Mouse (Mus musculus): ENCODE measurements around the gene Hibadh. TPM values are rescaled to one million over a fixed set of nuclear protein-coding genes. Genes with fewer than 3 reads are reported as not detected.
A peak's percentile ranks its signal among the peaks of the same experiment; 100 is the strongest.

The Hibadh gene
- polyA plus RNA-seq, 1 experiment from 2014 or later = 151 TPM

DNA sequence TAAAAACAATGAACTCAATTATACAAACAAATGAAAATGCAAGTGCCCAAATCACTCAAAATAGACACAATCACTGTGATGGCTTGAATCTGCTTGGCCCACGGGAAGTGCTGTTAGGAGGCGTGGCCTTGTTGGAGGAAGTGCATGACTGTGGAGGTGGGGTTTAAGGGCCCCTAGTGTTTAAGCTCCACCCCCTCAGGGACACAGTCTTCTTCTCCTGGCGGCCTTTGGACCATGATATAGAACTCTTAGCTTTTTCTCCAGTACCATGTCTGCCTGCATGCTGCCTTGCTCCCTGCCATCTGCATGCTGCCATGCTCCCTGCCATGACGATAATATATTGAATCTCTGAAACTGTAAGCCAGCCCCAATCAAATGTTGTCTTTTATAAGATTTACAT, 77.2 kb downstream of the Hibadh start:
- no peak overlapping the region for H3K9ac ChIP-seq (ENCODE audit: low read depth, low read length)

DNA sequence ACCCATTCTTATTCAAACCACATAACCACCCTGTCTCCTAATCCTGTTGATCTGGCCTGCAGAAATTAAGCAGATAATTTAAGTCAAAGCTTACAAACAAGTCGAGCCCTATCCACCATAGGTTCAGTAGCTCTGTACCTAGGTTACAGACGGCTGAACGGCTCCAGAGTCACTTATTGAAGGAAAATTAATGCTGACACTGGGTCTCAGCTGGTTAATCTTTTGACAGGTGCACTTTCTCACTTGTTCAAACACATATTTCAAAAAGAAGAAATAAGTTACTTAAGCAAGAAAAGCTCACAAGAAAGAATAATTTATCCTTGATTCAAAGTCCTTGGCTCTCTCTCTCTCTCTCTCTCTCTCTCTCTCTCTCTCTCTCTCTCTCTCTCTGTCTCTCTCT, 81.1 kb downstream of the Hibadh start:
- Histone ChIP-seq H3K4me3 (ENCODE audit: low read length) (no peak overlapping the region), H3K4me2 (ENCODE audit: low read depth, low read length) (no peak overlapping the region), H3K9ac (ENCODE audit: low read depth, low read length) (no peak overlapping the region), H3K9me3 (ENCODE audit: control insufficient read depth, low read length) (no peaks in the 10 kb centered on the region), H3K27ac (ENCODE audit: low read length) (no peak overlapping the region), H3K4me1 (ENCODE audit: control insufficient read depth, insufficient read depth, low read length) (no peaks in the 10 kb centered on the region), H3K27me3 (replicated peaks; ENCODE audit: control insufficient read depth, insufficient read depth, low read length) (no peaks in the 10 kb centered on the region), H3K36me3 (ENCODE audit: control insufficient read depth, insufficient read depth, low read length) (no peaks in the 10 kb centered on the region)
- WGBS = 84% methylated on average over 3 of the region's 3 CpGs
- ATAC-seq = no peak

More for the DNA sequence above, 77.2 kb downstream of the Hibadh start:
- Histone ChIP-seq H3K27me3 (replicated peaks; ENCODE audit: control insufficient read depth, insufficient read depth, low read length) (no peaks in the 10 kb centered on the region), H3K36me3 (ENCODE audit: control insufficient read depth, insufficient read depth, low read length) (no peaks in the 10 kb centered on the region), H3K4me1 (ENCODE audit: control insufficient read depth, insufficient read depth, low read length) (no peaks in the 10 kb centered on the region), H3K9me3 (ENCODE audit: control insufficient read depth, low read length) (no peaks in the 10 kb centered on the region), H3K27ac (ENCODE audit: low read length) (no peak overlapping the region), H3K4me3 (ENCODE audit: low read length) (no peak overlapping the region), H3K4me2 (ENCODE audit: low read depth, low read length) (no peak overlapping the region)
- no peak for ATAC-seq
- WGBS = 88% methylated on average over 4 of the region's 4 CpGs

DNA sequence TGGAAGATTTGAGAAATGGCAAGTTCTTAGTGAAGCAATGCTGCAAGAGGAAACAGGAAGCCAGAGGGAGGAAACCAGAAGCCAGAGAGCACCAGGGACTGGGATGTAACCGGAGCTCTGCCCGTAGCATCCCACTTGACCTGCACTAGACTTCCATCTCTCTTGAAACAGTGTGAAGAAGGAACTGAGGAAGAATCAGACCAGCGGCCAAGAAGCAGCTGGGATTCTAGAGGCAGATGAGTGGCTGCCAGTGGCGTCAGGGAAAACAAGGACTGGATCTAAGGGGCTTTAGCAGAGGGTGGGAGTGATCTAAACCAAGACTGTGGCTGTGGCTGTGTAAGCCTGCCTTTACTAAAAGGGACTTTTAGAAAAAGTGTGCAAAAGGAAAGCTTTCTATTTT, 95.8 kb downstream of the Hibadh start:
- H3K4me1 ChIP-seq (ENCODE audit: control insufficient read depth, insufficient read depth, low read length) = no peaks in the 10 kb centered on the region
- H3K4me2 ChIP-seq (ENCODE audit: low read depth, low read length) = no peak overlapping the region
- no peak overlapping the region for H3K9ac ChIP-seq (ENCODE audit: low read depth, low read length)
- peaks cover 2% of the 10 kb centered on the region; the same call in 1 of the 2 replicates for H3K36me3 ChIP-seq (ENCODE audit: control insufficient read depth, insufficient read depth, low read length)
- peak; percentile 31; the same call in 1 of the 2 replicates for ATAC-seq
- H3K9me3 ChIP-seq (ENCODE audit: control insufficient read depth, low read length) = no peaks in the 10 kb centered on the region
- H3K27me3 ChIP-seq (replicated peaks; ENCODE audit: control insufficient read depth, insufficient read depth, low read length) = no peaks in the 10 kb centered on the region
- WGBS = 47% methylated on average over 4 of the region's 4 CpGs
- H3K27ac ChIP-seq (ENCODE audit: low read length) = no peak overlapping the region
- H3K4me3 ChIP-seq (ENCODE audit: low read length) = no peak overlapping the region

DNA sequence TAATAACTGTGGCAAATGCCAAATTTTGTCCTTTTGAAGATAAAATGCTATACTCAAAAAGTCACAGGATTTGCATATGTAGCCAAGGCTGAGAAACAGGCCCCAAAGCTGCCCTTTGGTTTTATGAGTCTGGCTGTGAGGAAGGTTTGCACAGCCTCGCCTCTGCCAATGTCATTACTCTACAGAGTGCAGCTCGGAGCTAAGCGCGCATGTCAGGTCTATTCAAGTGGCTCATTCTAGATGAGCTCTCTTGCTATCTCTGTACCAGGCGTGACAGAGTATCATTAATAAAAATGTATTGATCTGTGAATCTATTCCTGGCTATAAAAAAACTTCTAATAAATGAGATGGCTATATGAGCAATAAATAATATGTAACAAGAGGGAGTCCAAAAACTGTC, 97.7 kb downstream of the Hibadh start:
- H3K4me3 ChIP-seq (ENCODE audit: low read length) = no peak overlapping the region
- no peak overlapping the region for H3K4me2 ChIP-seq (ENCODE audit: low read depth, low read length)
- H3K4me1 ChIP-seq (ENCODE audit: control insufficient read depth, insufficient read depth, low read length) = no peaks in the 10 kb centered on the region
- no peaks in the 10 kb centered on the region for H3K27me3 ChIP-seq (replicated peaks; ENCODE audit: control insufficient read depth, insufficient read depth, low read length)
- no peak for ATAC-seq
- H3K9ac ChIP-seq (ENCODE audit: low read depth, low read length) = no peak overlapping the region
- H3K9me3 ChIP-seq (ENCODE audit: control insufficient read depth, low read length) = no peaks in the 10 kb centered on the region
- H3K36me3 ChIP-seq (ENCODE audit: control insufficient read depth, insufficient read depth, low read length) = peaks cover 3% of the 10 kb centered on the region
- WGBS = 68% methylated on average over 5 of the region's 5 CpGs
- H3K27ac ChIP-seq (ENCODE audit: low read length) = no peak overlapping the region

DNA sequence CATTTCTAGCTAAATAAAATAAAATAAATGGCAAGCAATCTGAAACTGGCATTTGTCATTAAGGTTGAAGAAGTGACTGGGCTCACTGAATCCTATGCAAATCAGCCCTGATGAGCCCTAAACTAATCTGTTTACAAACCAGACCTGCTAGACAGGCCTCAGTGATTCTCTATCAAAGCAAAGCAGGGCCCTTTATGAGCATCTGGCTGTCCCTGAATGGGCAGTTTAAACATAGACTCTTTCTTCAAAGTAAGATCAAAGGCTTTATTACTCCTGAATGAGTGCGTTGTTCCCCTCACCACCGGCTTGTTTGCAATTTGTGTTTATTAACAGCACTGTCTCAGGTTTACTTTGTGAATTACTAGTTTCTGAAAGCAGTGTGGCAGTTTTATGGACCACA, 100.3 kb downstream of the Hibadh start:
- WGBS = 20% methylated on average over 2 of the region's 2 CpGs
- Histone ChIP-seq H3K9me3 (ENCODE audit: control insufficient read depth, low read length) (no peaks in the 10 kb centered on the region), H3K27ac (ENCODE audit: low read length) (no peak overlapping the region), H3K4me3 (ENCODE audit: low read length) (no peak overlapping the region), H3K27me3 (replicated peaks; ENCODE audit: control insufficient read depth, insufficient read depth, low read length) (no peaks in the 10 kb centered on the region), H3K9ac (ENCODE audit: low read depth, low read length) (no peak overlapping the region), H3K4me2 (ENCODE audit: low read depth, low read length) (no peak overlapping the region), H3K4me1 (ENCODE audit: control insufficient read depth, insufficient read depth, low read length) (no peaks in the 10 kb centered on the region), H3K36me3 (ENCODE audit: control insufficient read depth, insufficient read depth, low read length) (peaks cover 5% of the 10 kb centered on the region; the same call in 1 of the 2 replicates)
- ATAC-seq = no peak

DNA sequence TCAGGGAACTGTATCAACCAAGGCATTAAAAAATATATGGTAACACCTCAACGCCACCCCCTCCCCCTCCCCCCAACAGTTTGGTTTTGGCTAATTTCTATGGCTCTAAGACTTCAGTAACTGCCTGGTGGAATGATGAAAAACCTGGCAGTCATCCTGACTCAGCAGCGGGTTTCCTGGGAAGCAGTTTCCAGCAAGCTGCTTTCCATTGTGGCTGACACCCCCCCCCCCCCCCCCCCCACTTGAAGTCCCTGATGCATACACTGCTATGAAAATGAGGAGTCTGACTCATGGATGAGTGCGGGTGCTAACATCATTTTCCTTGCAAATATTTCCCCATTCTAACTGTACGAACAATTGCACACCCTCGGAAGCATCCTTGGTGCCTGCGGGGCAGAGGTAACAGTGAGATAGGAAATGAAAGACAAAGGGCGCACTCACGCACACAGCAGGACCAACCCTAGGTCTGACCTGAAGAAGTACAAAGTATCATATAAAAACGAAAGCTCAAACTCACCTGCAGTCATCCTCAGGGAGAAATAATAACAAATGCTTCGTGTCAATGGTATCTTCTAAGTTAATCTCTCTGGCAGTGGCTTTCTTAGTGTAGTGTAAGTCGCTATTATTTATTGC, 105.0 kb downstream of the Hibadh start:
- no peak for ATAC-seq
- WGBS = 76% methylated on average over 11 of the region's 11 CpGs
- no peak overlapping the region for H3K27ac ChIP-seq (ENCODE audit: low read length)

DNA sequence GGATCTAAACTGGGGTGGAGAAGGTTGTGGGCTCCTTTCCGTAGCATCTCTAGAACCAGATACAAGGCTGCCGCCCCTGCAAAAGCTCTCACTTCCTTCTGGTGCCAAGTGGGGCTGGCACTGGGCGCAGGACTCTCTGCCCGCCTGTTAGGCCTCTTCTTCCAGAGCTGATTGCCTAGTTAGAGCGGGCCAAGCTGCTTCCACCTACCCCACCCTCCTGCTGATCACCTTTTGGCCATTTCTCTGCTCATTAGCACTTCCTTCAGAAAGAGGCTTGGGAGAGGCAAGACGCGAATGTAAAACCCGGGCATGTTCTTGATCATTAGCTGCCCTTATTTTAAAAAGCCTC, 108.1 kb downstream of the Hibadh start:
- Histone ChIP-seq H3K4me2 (ENCODE audit: low read depth, low read length) (no peak overlapping the region), H3K4me3 (ENCODE audit: low read length) (no peak overlapping the region), H3K4me1 (ENCODE audit: control insufficient read depth, insufficient read depth, low read length) (no peaks in the 10 kb centered on the region), H3K9me3 (ENCODE audit: control insufficient read depth, low read length) (no peaks in the 10 kb centered on the region), H3K27ac (ENCODE audit: low read length) (no peak overlapping the region), H3K36me3 (ENCODE audit: control insufficient read depth, insufficient read depth, low read length) (no peaks in the 10 kb centered on the region), H3K27me3 (replicated peaks; ENCODE audit: control insufficient read depth, insufficient read depth, low read length) (no peaks in the 10 kb centered on the region), H3K9ac (ENCODE audit: low read depth, low read length) (no peak overlapping the region)
- 88% methylated on average over 8 of the region's 8 CpGs for WGBS
- no peak for ATAC-seq

More for the DNA sequence above, 105.0 kb downstream of the Hibadh start:
- Histone ChIP-seq H3K4me2 (ENCODE audit: low read depth, low read length) (no peak overlapping the region), H3K9me3 (ENCODE audit: control insufficient read depth, low read length) (no peaks in the 10 kb centered on the region), H3K27me3 (replicated peaks; ENCODE audit: control insufficient read depth, insufficient read depth, low read length) (no peaks in the 10 kb centered on the region), H3K4me3 (ENCODE audit: low read length) (no peak overlapping the region), H3K4me1 (ENCODE audit: control insufficient read depth, insufficient read depth, low read length) (no peaks in the 10 kb centered on the region), H3K9ac (ENCODE audit: low read depth, low read length) (no peak overlapping the region), H3K36me3 (ENCODE audit: control insufficient read depth, insufficient read depth, low read length) (peaks cover 5% of the 10 kb centered on the region; the same call in 1 of the 2 replicates)

DNA sequence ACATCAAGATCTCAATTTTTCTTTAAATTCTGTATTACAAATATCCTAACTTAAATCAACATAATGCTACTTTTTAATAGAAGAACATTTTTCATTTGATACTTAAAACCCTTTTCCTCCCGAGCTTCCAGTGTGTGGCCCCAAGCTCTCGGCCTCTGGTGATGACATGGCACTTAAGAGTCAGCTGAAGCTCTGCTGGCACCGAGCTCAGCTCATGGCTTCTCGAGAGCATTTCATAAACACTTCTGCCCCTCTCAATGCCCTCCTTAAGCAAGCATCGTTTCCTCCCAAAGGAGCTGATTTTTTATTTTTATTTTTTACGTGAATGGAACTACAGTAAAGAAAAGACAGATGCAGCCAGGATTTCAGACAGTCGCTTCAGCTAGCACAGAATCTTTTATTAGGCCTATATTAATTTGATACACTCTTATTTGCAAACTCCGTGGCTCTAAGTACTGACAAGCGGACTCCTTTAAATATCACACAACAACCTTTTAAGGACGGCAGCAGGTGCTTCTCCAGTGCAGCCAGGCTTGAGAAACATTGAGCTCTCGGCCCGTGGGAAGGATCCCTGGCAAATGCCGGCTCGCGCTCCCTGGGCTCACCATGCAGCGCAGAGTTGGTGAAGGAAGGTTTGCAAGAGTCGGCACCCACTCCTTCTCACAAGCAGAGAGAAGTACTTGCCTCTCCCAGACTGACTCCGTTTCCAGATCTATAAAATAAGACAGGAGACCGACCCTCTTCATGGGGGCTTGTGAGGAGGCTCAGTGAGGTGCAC, 108.6 kb downstream of the Hibadh start:
- WGBS = 80% methylated on average over 19 of the region's 19 CpGs
- Histone ChIP-seq H3K4me1 (ENCODE audit: control insufficient read depth, insufficient read depth, low read length) (no peaks in the 10 kb centered on the region), H3K27me3 (replicated peaks; ENCODE audit: control insufficient read depth, insufficient read depth, low read length) (no peaks in the 10 kb centered on the region), H3K4me3 (ENCODE audit: low read length) (no peak overlapping the region), H3K36me3 (ENCODE audit: control insufficient read depth, insufficient read depth, low read length) (no peaks in the 10 kb centered on the region), H3K4me2 (ENCODE audit: low read depth, low read length) (no peak overlapping the region), H3K27ac (ENCODE audit: low read length) (no peak overlapping the region), H3K9ac (ENCODE audit: low read depth, low read length) (no peak overlapping the region), H3K9me3 (ENCODE audit: control insufficient read depth, low read length) (no peaks in the 10 kb centered on the region)
- ATAC-seq = no peak

DNA sequence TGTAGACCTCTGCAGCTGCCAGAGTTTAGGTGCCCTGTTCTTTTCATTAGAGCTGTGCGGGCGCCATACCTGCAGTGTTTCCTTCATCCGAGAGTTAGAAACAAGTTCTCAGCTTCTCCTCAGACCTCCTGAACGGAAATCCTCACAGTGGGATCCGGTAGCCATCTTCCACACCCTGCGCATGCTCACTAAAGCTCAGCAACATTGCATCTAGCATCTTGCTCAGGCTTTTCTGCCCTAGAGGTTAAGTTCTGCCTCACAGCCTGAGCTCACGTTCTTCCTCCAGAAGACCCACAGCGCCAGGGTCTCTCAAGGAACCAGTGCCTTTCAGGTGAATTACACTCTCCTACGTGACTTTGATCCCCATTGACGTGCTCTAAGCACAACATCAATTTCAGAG, 109.3 kb downstream of the Hibadh start:
- Histone ChIP-seq H3K9me3 (ENCODE audit: control insufficient read depth, low read length) (no peaks in the 10 kb centered on the region), H3K36me3 (ENCODE audit: control insufficient read depth, insufficient read depth, low read length) (no peaks in the 10 kb centered on the region), H3K9ac (ENCODE audit: low read depth, low read length) (no peak overlapping the region), H3K27ac (ENCODE audit: low read length) (no peak overlapping the region), H3K4me1 (ENCODE audit: control insufficient read depth, insufficient read depth, low read length) (no peaks in the 10 kb centered on the region), H3K27me3 (replicated peaks; ENCODE audit: control insufficient read depth, insufficient read depth, low read length) (no peaks in the 10 kb centered on the region), H3K4me3 (ENCODE audit: low read length) (no peak overlapping the region), H3K4me2 (ENCODE audit: low read depth, low read length) (no peak overlapping the region)
- WGBS = 85% methylated on average over 10 of the region's 10 CpGs
- ATAC-seq = no peak

Data from intestine, embryonic 16.5 days (tissue).